Mouse (Mus musculus) liver, embryonic 14.5 days (tissue): ENCODE measurements around the gene E130208F15Rik. TPM values are rescaled to one million over a fixed set of nuclear protein-coding genes. Genes with fewer than 3 reads are reported as not detected.

Experiments
- ATAC-seq: fragments of 200-750 bp; cut with Nextera tagmentation; 2 replicates; pipeline ENCODE4 v1.8.0; 2017; ENCODE audit warnings: moderate number of reproducible peaks, mild to moderate bottlenecking, moderate library complexity; ENCODE audit not compliant: insufficient read depth
- DNase-seq, 3 experiments: peaks; one replicate each; pipeline ENCODE4 v3.0.0-alpha.2; 2012 to 2013; ENCODE audit warnings: low read depth in 3 of 3, low spot score in 3 of 3
- H3K27ac ChIP-seq: fragments of 300-500 bp; sonication (generic); 2 replicates; pipeline ENCODE4 v1.5.1; 2014; ENCODE audit warnings: moderate library complexity, mild to moderate bottlenecking, control low read depth, inconsistent platforms
- H3K27me3 ChIP-seq: fragments of 300-500 bp; sonication (generic); 2 replicates; pipeline ENCODE4 v1.6.1; 2014; ENCODE audit warnings: mild to moderate bottlenecking, low read length, moderate library complexity; ENCODE audit not compliant: control insufficient read depth, insufficient read depth
- H3K36me3 ChIP-seq: fragments of 300-500 bp; sonication (generic); replicated peaks from 2 replicates; pipeline ENCODE4 v1.6.1; 2014; ENCODE audit warnings: low read depth; ENCODE audit not compliant: control insufficient read depth, insufficient read depth
- H3K4me1 ChIP-seq, 2 experiments: fragments of 200-500 bp in 1 of 2; fragments of 300-500 bp in 1 of 2; sonication (generic) in 1 of 2; replicated peaks; 2 replicates each; pipeline ENCODE4 v1.6.1; 2012 to 2014; ENCODE audit warnings: antibody characterized with exemption in 1 of 2, inconsistent platforms in 1 of 2, low read length in 1 of 2; ENCODE audit not compliant: control insufficient read depth in 2 of 2, insufficient read depth in 2 of 2
- H3K4me2 ChIP-seq: fragments of 300-500 bp; sonication (generic); 2 replicates; pipeline ENCODE4 v1.6.1; 2014; ENCODE audit warnings: low read depth, mild to moderate bottlenecking, control low read depth, moderate library complexity
- H3K4me3 ChIP-seq, 2 experiments: fragments of 200-500 bp in 1 of 2; fragments of 300-500 bp in 1 of 2; sonication (generic) in 1 of 2; 2 replicates each; pipeline ENCODE4 v1.5.1; 2012 to 2014; ENCODE audit warnings: low read depth in 2 of 2, low read length in 2 of 2, mild to moderate bottlenecking in 2 of 2, control low read depth in 1 of 2, inconsistent platforms in 1 of 2, moderate library complexity in 1 of 2; ENCODE audit not compliant: insufficient read depth in 1 of 2
- H3K9ac ChIP-seq: fragments of 300-500 bp; sonication (generic); replicated peaks from 2 replicates; pipeline ENCODE4 v1.6.1; 2014; ENCODE audit warnings: mild to moderate bottlenecking, control low read depth, moderate library complexity
- H3K9me3 ChIP-seq: fragments of 300-500 bp; sonication (generic); 2 replicates; pipeline ENCODE4 v1.6.1; 2016; ENCODE audit warnings: low read length, mixed read lengths; ENCODE audit not compliant: control insufficient read depth
- CTCF ChIP-seq: IDR thresholded peaks from 2 replicates; pipeline ENCODE4 v1.5.1; 2016; ENCODE audit warnings: antibody characterized with exemption, low read depth, control low read depth
- EP300 ChIP-seq: IDR thresholded peaks from 2 replicates; pipeline ENCODE4 v1.6.1; 2016; ENCODE audit warnings: antibody characterized with exemption, low read depth
- WGBS: fragments of 180-500 bp; shearing (Covaris S2); extraction: QIAGEN DNeasy Blood & Tissue Kit; methylation state at CpG from one replicate; pipeline ENCODE4 v1.1.7; 2014; ENCODE audit not compliant: insufficient replicate concordance; 5-methylcytosine and 5-hydroxymethylcytosine counted together
- polyA plus RNA-seq, 2 experiments: library from polyadenylated mRNA; depleted of rRNA in 1 of 2; stranded (reverse) in 1 of 2; unstranded in 1 of 2; fragments of >200 nt; fragmentation: Nextera tagmentation in 1 of 2; extraction: Ambion mirVana in 1 of 2; gene quantifications; 2 replicates each; pipeline versions ENCODE4 v1.2.1 to v1.2.3; 2012 to 2014

Gene E130208F15Rik
- polyA plus RNA-seq, 2 experiments: 0.19 TPM; not detected in 1

- no peak for TF ChIP-seq CTCF
- peak overlapping the region; percentile 7 to 29; a peak in 2 of 4 replicates for H3K4me3 ChIP-seq
- no peak for DNase-seq
- H3K9me3 ChIP-seq: no peaks in the 10 kb centered on the region
- H3K4me2 ChIP-seq: peak overlapping the region; percentile 34
- H3K27ac ChIP-seq: no peak overlapping the region
- no peaks in the 10 kb centered on the region for H3K27me3 ChIP-seq
- 62% methylated on average over 27 of the region's 27 CpGs for WGBS
- H3K4me1 ChIP-seq: peaks cover 0 to 6% of the 10 kb centered on the region in 2 experiments; a peak in 1 of 4 replicates
- H3K9ac ChIP-seq: no peak overlapping the region
- ATAC-seq: no peak
- no peaks in the 10 kb centered on the region for H3K36me3 ChIP-seq
Measured at GRCm38 (mm10) chr7:30313666-30314320, 7.7 kb upstream of the E130208F15Rik start.

GRCm38 (mm10) chr7:30314721-30315155, 6.8 kb upstream of the E130208F15Rik start, which contains the start of gene Syne4:
Syne4 (plus strand) TSS chr7:30314807.
- no peaks in the 10 kb centered on the region for H3K9me3 ChIP-seq
- no peak within 1 kb of the TSS for H3K27ac ChIP-seq
- no peaks in the 10 kb centered on the region for H3K36me3 ChIP-seq
- peak within 1 kb of the TSS; percentile 25 to 33 for H3K4me3 ChIP-seq
- no peaks in the 10 kb centered on the region for H3K27me3 ChIP-seq
- ATAC-seq (0 out of 2 replicates have a peak, but pooled peaks have one; percentile 7), DNase-seq (no peak)
- H3K4me1 ChIP-seq: peaks cover 0 to 1% of the 10 kb centered on the region in 2 experiments; a peak in 1 of 4 replicates
- no peak for TF ChIP-seq CTCF
- TF ChIP-seq EP300: no peak
- H3K9ac ChIP-seq: no peak within 1 kb of the TSS; the same call in 1 of the 2 replicates
- 4% methylated on average over 9 of the region's 9 CpGs for WGBS
- peak within 1 kb of the TSS; percentile 34 for H3K4me2 ChIP-seq

GRCm38 (mm10) chr7:30315559-30316529, 5.7 kb upstream of the E130208F15Rik start:
- H3K9me3 ChIP-seq: no peaks in the 10 kb centered on the region
- WGBS: 47% methylated on average over 13 of the region's 13 CpGs
- peaks cover under 1 to 4% of the 10 kb centered on the region in 2 experiments; a peak in 3 of 4 replicates for H3K4me1 ChIP-seq
- H3K36me3 ChIP-seq: no peaks in the 10 kb centered on the region
- no peak for ATAC-seq
- no peak for DNase-seq
- H3K27ac ChIP-seq: no peak overlapping the region
- H3K9ac ChIP-seq: no peak overlapping the region
- H3K4me3 ChIP-seq: no peak overlapping the region
- peak overlapping the region; percentile 24; the same call in 1 of the 2 replicates for H3K4me2 ChIP-seq
- no peaks in the 10 kb centered on the region for H3K27me3 ChIP-seq
- TF ChIP-seq EP300 (no peak), CTCF (no peak)

DNA sequence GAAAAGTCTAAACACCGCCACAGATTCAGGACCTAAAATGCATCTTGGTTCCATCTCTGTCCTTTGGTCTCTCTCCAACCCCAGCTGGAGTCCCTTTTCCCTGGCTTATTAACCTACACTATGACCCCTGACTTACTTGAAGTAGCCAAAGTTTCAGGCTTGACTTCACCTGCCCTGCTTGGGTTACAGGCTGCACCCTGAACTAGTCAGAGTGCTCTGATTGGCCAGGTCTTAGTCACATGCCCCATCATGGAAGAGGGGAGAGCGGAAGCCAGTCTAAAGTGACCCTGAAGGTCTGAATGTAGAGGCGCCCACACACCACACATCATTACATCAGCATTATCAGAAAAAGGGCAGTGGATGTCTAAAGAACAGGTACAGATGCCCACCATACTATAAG, 3.4 kb upstream of the E130208F15Rik start:
- Histone ChIP-seq H3K36me3 (no peaks in the 10 kb centered on the region), H3K4me3 (no peak overlapping the region), H3K27me3 (no peaks in the 10 kb centered on the region), H3K27ac (no peak overlapping the region), H3K9me3 (no peaks in the 10 kb centered on the region), H3K9ac (no peak overlapping the region), H3K4me1 (peaks cover 9 to 15% of the 10 kb centered on the region in 2 experiments; a peak in 3 of 4 replicates), H3K4me2 (no peak overlapping the region)
- TF ChIP-seq EP300: no peak
- no peak for TF ChIP-seq CTCF
- no peak for ATAC-seq
- no peak for DNase-seq
- 70% methylated on average over 3 of the region's 3 CpGs for WGBS
